Mouse (Mus musculus) forebrain, embryonic 14.5 days (tissue): ENCODE data around the gene Mxi1. TPM values are rescaled to one million over a fixed set of nuclear protein-coding genes. Genes with fewer than 3 reads are reported as not detected.
A peak's percentile ranks its signal among the peaks of the same experiment; 100 is the strongest.

ENCODE experiments used
- ATAC-seq: fragments of 200-750 bp; cut with Nextera tagmentation; 2 replicates; pipeline ENCODE4 v1.8.0; 2017; ENCODE audit warnings: mild to moderate bottlenecking, moderate library complexity
- DNase-seq: peaks from one replicate; pipeline ENCODE4 v3.0.0-alpha.2; 2015; ENCODE audit warnings: low spot score
- H3K27ac ChIP-seq: fragments of 300-500 bp; sonication (generic); 2 replicates; pipeline ENCODE4 v1.5.1; 2014; ENCODE audit warnings: low read depth, mild to moderate bottlenecking, control low read depth, low read length, moderate library complexity
- H3K27me3 ChIP-seq: fragments of 300-500 bp; sonication (generic); replicated peaks from 2 replicates; pipeline ENCODE4 v1.6.1; 2014; ENCODE audit warnings: low read length, control low read depth, mixed read lengths; ENCODE audit not compliant: control insufficient read depth, insufficient read depth
- H3K36me3 ChIP-seq: fragments of 300-500 bp; sonication (generic); 2 replicates; pipeline ENCODE4 v1.6.1; 2014; ENCODE audit warnings: low read length, control low read depth; ENCODE audit not compliant: control insufficient read depth, insufficient read depth
- H3K4me1 ChIP-seq: fragments of 300-500 bp; sonication (generic); 2 replicates; pipeline ENCODE4 v1.6.1; 2014; ENCODE audit warnings: antibody characterized with exemption, low read length, control low read depth; ENCODE audit not compliant: control insufficient read depth, insufficient read depth
- H3K4me2 ChIP-seq: fragments of 300-500 bp; sonication (generic); 2 replicates; pipeline ENCODE4 v1.6.1; 2014; ENCODE audit warnings: mild to moderate bottlenecking, control low read depth, low read length
- H3K4me3 ChIP-seq: fragments of 300-500 bp; sonication (generic); 2 replicates; pipeline ENCODE4 v1.5.1; 2014; ENCODE audit warnings: low read depth, low read length, control low read depth
- H3K9ac ChIP-seq: fragments of 300-500 bp; sonication (generic); 2 replicates; pipeline ENCODE4 v1.6.1; 2014; ENCODE audit warnings: mild to moderate bottlenecking, low read length, control low read depth, moderate library complexity
- H3K9me3 ChIP-seq: fragments of 300-500 bp; sonication (generic); replicated peaks from 2 replicates; pipeline ENCODE4 v1.6.1; 2016; ENCODE audit warnings: low read length, control low read depth, mixed read lengths; ENCODE audit not compliant: control insufficient read depth
- WGBS: fragments of 180-500 bp; shearing (Covaris S2); extraction: QIAGEN DNeasy Blood & Tissue Kit; methylation state at CpG from one replicate; pipeline ENCODE4 v1.1.7; 2014; 5-methylcytosine and 5-hydroxymethylcytosine counted together
- polyA plus RNA-seq: library from polyadenylated mRNA; unstranded; fragments of >200 nt; fragmentation: Nextera tagmentation; extraction: Ambion mirVana; gene quantifications from 2 replicates; pipeline ENCODE4 v1.2.1, GENCODE M21; 2014

Gene Mxi1
- polyA plus RNA-seq, 1 experiment from 2014 or later: 27.6 TPM

DNA sequence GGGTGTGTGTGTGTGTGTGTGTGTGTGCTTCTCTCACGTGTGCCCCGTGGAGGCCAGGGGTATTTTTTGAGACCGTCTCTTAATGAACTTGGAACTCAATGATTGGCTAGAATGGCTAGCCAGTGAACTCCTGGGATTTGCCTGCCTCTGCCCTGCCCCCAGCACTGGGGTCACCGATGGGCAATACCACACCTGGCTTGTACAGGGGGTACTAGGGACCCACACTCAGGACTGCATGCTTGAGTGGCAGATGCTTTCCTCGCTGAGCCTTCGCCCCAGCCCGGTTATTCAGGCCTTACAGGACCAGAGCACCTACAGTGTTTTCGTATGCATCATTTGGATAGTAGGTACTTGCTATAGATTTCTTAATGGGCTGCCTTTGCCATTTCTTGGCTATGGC lies 5.8 kb downstream of the Mxi1 start:
- H3K4me3 ChIP-seq: no peak overlapping the region
- DNase-seq: no peak
- H3K27ac ChIP-seq: no peak overlapping the region
- no peak overlapping the region for H3K4me2 ChIP-seq
- H3K4me1 ChIP-seq: peaks cover 8% of the 10 kb centered on the region
- 86% methylated on average over 8 of the region's 8 CpGs for WGBS
- H3K9ac ChIP-seq: no peak overlapping the region
- H3K36me3 ChIP-seq: no peaks in the 10 kb centered on the region
- ATAC-seq: no peak
- no peaks in the 10 kb centered on the region for H3K27me3 ChIP-seq
- H3K9me3 ChIP-seq: no peaks in the 10 kb centered on the region

DNA sequence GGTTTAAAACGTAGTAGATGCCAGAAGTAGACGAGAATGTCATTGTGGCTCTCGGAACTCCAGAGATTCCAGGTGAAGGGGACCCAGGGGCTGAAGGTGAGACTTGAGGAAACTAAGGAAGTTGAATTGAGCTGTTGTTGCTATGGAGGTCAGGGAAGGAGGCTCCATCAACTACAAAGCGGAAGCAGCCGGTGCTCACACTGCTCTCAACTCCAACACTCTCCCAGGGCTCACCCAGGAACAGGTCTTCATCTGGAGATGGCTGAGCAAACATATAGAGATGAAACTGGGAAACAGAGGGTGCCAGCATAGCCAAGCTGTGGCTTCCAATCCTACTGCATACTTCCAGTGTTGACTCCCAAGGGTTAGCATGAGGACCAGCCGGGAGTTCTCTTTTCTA lies 6.6 kb downstream of the Mxi1 start:
- H3K4me2 ChIP-seq: no peak overlapping the region
- H3K9ac ChIP-seq: no peak overlapping the region
- no peaks in the 10 kb centered on the region for H3K9me3 ChIP-seq
- no peak for DNase-seq
- no peaks in the 10 kb centered on the region for H3K27me3 ChIP-seq
- H3K4me1 ChIP-seq: peaks cover 8% of the 10 kb centered on the region
- no peaks in the 10 kb centered on the region for H3K36me3 ChIP-seq
- no peak for ATAC-seq
- 91% methylated on average over 6 of the region's 6 CpGs for WGBS
- H3K4me3 ChIP-seq: no peak overlapping the region
- H3K27ac ChIP-seq: no peak overlapping the region

DNA sequence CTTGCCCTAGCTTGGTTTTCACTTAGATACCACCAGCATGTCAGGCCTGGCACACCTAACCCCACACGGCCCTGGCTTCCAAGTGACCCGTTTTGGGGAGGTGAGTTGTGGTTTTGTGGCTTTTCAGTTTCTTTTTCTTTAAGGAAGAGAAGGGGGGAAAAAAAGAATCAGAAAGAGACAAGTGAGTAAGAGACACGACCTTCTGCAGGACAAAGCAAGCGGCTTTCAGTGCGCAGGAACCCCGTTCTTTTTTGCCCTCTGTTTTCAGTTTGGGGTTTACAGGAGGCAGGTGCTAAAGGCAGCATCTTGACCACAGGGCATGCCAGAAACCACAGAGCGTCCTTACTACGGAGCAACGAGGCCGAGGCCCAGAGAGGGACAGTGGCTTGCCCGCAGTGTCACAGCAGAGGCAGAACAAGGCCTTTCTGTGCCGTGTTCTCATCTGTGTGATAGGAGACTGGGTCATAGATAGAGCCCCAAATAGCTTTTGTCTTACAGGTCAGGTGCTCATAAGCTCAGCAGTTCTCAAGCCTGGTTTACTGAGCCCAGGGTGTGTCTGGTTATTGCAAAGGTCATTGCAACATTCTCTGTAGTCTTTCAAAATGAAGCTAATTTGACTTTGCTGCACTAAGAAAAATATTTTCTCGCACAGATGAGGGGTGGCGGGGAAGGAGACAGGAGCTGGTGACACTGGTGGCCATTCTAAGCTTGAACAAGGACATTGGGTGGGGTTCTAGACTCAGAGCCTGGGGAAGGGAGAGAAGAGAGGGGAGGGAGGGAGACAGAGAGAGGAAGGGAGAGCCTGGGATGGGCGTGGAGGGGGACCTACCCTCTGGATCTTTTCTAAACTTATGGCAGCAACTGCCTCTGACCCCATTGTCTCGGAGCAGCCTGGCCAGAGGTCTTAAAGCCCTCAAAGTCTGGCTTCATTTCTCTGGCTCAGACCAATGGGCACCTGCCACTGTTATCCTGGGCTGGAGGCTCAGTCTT lies 8.1 kb downstream of the Mxi1 start:
- Histone ChIP-seq H3K27me3 (no peaks in the 10 kb centered on the region), H3K4me2 (no peak overlapping the region), H3K9me3 (no peaks in the 10 kb centered on the region), H3K36me3 (no peaks in the 10 kb centered on the region), H3K4me1 (peaks cover 8% of the 10 kb centered on the region), H3K4me3 (no peak overlapping the region), H3K9ac (no peak overlapping the region), H3K27ac (no peak overlapping the region)
- WGBS: 81% methylated on average over 16 of the region's 16 CpGs
- ATAC-seq (no peak), DNase-seq (no peak)

DNA sequence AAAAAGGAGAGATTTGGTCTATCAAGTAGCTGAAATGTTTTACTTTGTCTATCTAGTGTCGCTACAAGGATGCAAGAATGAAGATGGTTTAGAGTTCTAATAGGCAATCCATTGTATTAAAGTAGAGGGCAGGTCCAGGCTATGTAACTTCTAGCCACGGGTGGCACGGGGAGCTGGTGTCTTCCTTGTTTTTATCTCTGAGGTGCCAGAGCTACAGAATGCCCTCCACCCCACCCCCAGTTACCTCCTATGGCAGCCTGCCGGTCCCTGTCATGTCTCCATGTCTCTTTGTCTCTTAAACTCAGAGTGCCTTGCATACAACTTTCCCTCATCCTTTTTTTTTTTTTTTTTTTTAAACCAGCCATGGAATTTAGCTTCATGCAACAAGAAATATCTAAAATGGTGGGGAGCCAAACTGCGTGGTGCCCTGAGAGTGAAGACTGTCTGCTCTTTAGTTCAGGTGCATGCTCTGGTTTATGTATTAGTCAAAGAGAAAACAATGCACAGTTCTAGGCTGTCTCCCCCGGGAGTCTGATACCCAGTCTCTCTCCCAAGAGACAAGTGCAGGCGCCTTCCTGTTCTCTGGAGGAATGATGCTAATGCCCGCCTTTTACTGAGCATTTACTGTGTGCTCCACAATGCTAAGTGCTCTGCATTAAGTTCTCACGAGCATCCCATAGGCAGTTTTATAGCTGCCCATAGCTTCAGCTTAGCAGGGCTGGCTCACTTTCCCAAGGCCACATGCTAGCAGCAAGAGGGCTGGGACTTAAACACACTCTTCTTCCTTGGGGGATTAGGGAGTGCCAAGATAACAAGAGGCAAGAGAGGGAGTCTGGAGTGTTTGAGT lies 10.2 kb downstream of the Mxi1 start:
- Histone ChIP-seq H3K9me3 (no peaks in the 10 kb centered on the region), H3K4me3 (no peak overlapping the region), H3K9ac (no peak overlapping the region), H3K27ac (no peak overlapping the region), H3K27me3 (no peaks in the 10 kb centered on the region), H3K4me1 (peaks cover 12% of the 10 kb centered on the region), H3K36me3 (no peaks in the 10 kb centered on the region), H3K4me2 (no peak overlapping the region)
- WGBS: 74% methylated on average over 9 of the region's 9 CpGs
- ATAC-seq (no peak), DNase-seq (no peak)

DNA sequence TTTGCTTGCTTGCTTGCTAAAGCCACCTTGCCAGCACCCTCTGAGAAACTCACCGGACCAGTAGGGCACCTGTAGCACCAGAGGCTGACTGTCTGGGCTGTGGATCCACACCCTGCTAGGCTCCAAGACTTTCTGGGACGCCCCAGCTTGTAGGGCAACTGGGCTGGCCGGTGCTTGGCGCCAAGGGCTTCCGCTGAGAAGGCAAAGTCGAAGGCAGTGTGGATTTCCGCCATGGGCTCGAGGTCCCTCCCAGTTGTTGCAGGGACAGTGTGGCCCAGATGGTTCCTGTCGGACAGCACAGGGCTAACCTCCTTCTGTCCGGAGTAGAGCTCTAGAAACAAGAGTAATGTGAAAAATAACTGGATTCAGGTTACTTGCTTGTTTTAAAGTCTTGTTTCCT lies 11.0 kb downstream of the Mxi1 start:
- 78% methylated on average over 10 of the region's 10 CpGs for WGBS

DNA sequence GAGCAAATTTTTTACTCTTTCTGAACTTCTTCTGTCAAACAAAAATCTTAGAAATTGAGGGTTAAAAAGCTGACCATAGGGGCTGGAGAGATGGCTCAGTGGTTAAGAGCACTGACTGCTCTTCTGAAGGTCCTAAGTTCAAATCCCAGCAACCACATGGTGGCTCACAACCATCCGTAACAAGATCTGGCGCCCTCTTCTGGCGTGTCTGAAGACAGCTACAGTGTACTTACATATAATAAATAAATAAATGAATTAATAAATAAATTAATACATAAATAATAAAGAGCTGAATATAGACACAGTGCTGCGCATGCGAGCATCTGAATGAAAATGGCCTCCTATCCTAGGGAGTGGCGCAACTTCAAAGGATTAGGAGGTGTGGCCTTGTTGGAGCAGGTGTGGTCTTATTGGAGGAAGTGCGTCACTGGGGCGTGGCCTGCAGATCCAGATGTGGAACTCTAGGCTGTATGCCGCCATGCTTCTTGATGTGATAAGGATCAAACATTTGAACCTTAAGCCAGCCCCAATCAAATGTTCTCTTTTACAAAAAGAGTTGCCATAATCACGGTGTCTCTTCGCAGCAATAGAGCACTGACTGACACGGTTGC lies 12.2 kb downstream of the Mxi1 start:
- Histone ChIP-seq H3K4me2 (no peak overlapping the region), H3K27me3 (no peaks in the 10 kb centered on the region), H3K27ac (no peak overlapping the region), H3K9ac (no peak overlapping the region), H3K4me3 (no peak overlapping the region), H3K36me3 (no peaks in the 10 kb centered on the region), H3K4me1 (peaks cover 21% of the 10 kb centered on the region), H3K9me3 (no peaks in the 10 kb centered on the region)
- DNase-seq (no peak), ATAC-seq (no peak)
- WGBS: 91% methylated on average over 12 of the region's 12 CpGs

More for the DNA sequence above, 11.0 kb downstream of the Mxi1 start:
- H3K27ac ChIP-seq: no peak overlapping the region
- no peaks in the 10 kb centered on the region for H3K9me3 ChIP-seq
- H3K27me3 ChIP-seq: no peaks in the 10 kb centered on the region
- no peaks in the 10 kb centered on the region for H3K36me3 ChIP-seq
- no peak overlapping the region for H3K4me2 ChIP-seq
- DNase-seq (no peak), ATAC-seq (no peak)
- H3K9ac ChIP-seq: no peak overlapping the region
- H3K4me1 ChIP-seq: peaks cover 19% of the 10 kb centered on the region
- no peak overlapping the region for H3K4me3 ChIP-seq

DNA sequence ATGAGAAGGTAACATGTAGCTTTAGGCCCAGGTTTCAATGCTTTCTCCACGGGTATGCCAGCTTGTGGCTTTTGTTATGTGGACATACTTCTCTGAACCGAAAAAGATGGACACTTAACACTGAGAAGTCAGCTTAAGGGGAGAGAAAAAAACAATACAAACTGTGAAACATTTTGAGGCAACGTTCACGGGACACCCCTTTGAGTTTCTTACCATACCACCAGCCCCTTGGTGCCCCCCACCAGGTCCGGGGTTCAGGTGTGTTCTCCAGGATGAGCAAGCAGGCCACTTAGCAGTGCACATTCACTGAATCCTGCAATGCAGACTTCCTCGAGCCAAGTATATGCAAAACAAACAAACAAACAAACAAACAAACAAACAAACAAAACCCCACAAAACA lies 14.5 kb downstream of the Mxi1 start:
- H3K27me3 ChIP-seq: no peaks in the 10 kb centered on the region
- peak overlapping the region; percentile 51; the same call in 1 of the 2 replicates for H3K4me2 ChIP-seq
- peaks cover 21% of the 10 kb centered on the region for H3K4me1 ChIP-seq
- ATAC-seq (no peak), DNase-seq (no peak)
- 53% methylated on average over 6 of the region's 6 CpGs for WGBS
- no peaks in the 10 kb centered on the region for H3K9me3 ChIP-seq
- H3K9ac ChIP-seq: no peak overlapping the region
- H3K36me3 ChIP-seq: no peaks in the 10 kb centered on the region
- H3K27ac ChIP-seq: no peak overlapping the region
- no peak overlapping the region for H3K4me3 ChIP-seq

DNA sequence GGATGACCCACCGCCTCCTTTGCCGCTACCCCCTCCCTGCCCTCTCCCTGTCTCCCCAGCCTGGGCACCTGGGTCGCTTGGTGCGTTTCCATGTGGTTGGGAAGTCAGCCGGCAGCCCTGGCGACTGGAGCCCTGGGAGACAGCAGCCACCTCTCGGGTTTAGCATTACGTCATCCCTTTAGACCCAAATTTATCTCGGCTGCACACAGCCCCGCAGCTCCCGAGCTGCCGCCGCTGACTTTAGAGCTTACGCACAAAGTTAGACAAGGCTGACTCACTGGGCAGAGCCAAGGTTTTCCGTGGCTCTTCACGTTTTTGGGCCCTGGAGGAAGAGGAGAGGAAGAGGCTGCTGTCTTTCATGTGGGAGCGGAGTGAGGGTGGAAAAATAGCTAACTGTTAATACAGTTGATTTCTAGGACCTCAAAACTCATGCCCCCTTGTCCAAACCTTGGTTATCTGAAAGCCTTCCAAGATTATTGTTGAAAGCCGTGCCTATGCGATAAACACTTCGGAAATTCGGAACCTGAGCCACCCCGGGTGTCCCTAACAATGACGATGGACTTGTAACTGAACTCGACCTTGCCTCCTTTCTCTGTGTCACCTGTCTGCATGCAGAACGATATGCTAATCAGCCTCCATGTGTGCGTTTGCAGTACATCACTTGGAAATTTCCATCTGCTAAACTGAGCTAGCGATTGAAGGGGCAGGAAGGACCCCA lies 15.4 kb downstream of the Mxi1 start:
- H3K36me3 ChIP-seq: no peaks in the 10 kb centered on the region
- ATAC-seq: peak; percentile 11; the same call in 1 of the 2 replicates
- H3K27ac ChIP-seq: no peak overlapping the region
- peak overlapping the region; percentile 51 for H3K4me2 ChIP-seq
- peaks cover 26% of the 10 kb centered on the region for H3K4me1 ChIP-seq
- no peaks in the 10 kb centered on the region for H3K27me3 ChIP-seq
- 9% methylated on average over 27 of the region's 27 CpGs for WGBS
- H3K9ac ChIP-seq: peak overlapping the region; percentile 45
- no peaks in the 10 kb centered on the region for H3K9me3 ChIP-seq
- H3K4me3 ChIP-seq: peak overlapping the region; percentile 7
- DNase-seq: peak; percentile 70
